Mouse (Mus musculus): ENCODE measurements around the gene Zbtb16. TPM values are rescaled to one million over a fixed set of nuclear protein-coding genes. Genes with fewer than 3 reads are reported as not detected.

Gene Zbtb16
- polyA plus RNA-seq, 1 experiment: not detected

DNA sequence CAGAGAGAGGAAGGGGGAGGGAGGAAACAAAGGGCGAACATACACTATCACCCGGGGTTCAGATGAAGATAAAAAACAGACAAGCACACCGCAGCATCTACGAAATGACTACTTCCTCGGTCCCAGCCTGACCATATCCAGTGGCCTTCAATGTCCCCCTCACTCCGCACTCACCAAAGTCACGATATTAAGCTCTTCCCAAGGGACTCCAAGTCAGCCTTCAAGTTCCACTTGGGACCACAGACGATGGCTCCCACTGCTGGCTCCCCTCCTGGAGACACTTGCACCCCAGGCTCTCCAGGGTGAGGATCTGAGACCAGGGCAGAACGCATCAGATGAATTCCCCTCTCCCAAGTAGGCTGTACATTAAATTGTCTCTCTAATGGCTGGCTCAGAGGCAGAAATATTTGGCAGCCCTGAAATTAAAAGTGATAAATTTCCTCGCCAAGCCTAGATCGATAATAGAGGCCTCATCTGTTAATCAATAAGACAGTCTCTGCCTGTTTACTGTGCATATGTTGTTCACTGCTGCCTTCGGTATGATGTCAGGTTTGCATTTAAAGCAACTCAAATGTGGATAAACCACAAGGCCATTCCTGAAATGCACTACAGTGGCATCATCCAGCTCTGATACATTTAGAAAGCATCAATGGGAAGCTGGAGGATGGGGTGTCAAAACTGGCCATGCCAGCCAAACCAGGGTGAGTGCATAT is 115.6 kb downstream of the Zbtb16 start:
- Histone ChIP-seq H3K27ac (ENCODE audit: insufficient read depth, low read depth, low read length) (no peak overlapping the region), H3K4me1 (ENCODE audit: control insufficient read depth, insufficient read depth, low read length) (peaks cover 27% of the 10 kb centered on the region), H3K4me3 (ENCODE audit: insufficient read depth, low read depth, low read length) (no peak overlapping the region)
- TF ChIP-seq CTCF (IDR thresholded peaks at IDR 0.05; ENCODE audit: insufficient read depth, low read depth, low read length): no peak
- no peak for TF ChIP-seq POLR2A (IDR thresholded peaks at IDR 0.05; ENCODE audit: insufficient read depth, low read depth, low read length)
- 87% methylated on average over 12 of the region's 12 CpGs for WGBS

DNA sequence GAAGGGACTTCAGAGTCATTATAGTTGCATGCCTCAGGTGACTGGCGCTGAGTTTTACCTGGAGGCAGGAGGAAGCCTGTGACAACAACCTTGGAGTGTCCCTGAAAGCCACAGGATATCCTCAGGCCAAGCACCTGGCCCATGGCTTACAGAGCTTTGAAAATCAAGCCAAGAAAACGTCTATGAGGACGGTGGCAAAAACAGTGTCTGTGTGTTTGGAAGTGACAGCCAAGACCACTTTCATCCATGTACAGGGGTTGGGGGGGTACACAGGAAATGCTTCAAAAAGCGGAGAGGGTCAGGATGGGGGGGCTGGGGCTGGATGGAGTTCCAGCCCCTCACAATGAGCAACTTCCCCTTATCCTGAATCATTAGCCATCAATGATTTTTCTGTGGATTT is 116.4 kb downstream of the Zbtb16 start:
- TF ChIP-seq CTCF (IDR thresholded peaks at IDR 0.05; ENCODE audit: insufficient read depth, low read depth, low read length) (no peak), POLR2A (IDR thresholded peaks at IDR 0.05; ENCODE audit: insufficient read depth, low read depth, low read length) (no peak)
- Histone ChIP-seq H3K4me3 (ENCODE audit: insufficient read depth, low read depth, low read length) (no peak overlapping the region), H3K4me1 (ENCODE audit: control insufficient read depth, insufficient read depth, low read length) (peaks cover 27% of the 10 kb centered on the region), H3K27ac (ENCODE audit: insufficient read depth, low read depth, low read length) (no peak overlapping the region)
- 74% methylated on average over 4 of the region's 4 CpGs for WGBS

DNA sequence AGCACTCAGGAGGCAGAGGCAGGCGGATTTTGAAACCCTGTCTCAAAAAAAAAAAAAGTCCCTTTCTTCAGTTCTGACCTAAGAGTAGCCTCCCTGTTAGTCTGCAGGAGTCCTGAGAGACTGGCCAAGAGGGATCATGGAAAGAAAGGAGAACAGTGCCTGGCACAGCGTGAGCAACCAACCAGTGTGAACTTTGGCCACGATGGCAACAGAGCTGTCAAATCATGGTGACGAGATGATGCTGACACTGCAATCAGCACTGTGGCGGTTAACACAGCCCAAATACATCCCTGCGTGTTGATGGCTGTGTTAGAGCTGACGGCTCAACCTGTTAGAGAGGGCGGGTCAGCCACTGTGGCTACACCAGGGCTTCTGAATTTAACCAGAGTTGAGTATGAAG is 119.5 kb downstream of the Zbtb16 start:
- no peak overlapping the region for H3K4me3 ChIP-seq (ENCODE audit: insufficient read depth, low read depth, low read length)
- H3K27ac ChIP-seq (ENCODE audit: insufficient read depth, low read depth, low read length): no peak overlapping the region
- H3K4me1 ChIP-seq (ENCODE audit: control insufficient read depth, insufficient read depth, low read length): peaks cover 18% of the 10 kb centered on the region
- TF ChIP-seq POLR2A (IDR thresholded peaks at IDR 0.05; ENCODE audit: insufficient read depth, low read depth, low read length) (no peak), CTCF (IDR thresholded peaks at IDR 0.05; ENCODE audit: insufficient read depth, low read depth, low read length) (no peak)
- 85% methylated on average over 8 of the region's 8 CpGs for WGBS

DNA sequence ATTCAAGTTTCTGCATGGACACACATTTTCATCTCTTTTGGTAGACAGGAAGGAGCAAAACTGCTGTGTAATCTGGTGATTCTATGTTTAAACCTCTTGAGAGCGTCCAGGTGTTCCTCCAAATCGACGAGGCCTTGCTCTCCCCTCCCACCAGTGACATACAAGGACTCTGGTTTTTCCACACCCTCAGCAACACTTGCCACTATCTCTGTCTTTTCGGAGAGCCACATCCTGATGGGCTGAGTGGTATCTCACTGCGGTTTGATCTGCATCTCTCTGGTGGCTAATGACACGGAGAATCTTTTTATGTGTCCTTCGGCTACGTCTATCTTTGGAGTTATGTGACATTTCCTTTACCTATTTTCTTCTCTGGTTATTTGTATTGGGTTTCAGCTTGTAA is 121.0 kb downstream of the Zbtb16 start:
- 93% methylated on average over 8 of the region's 8 CpGs for WGBS
- no peak overlapping the region for H3K4me3 ChIP-seq (ENCODE audit: insufficient read depth, low read depth, low read length)
- TF ChIP-seq POLR2A (IDR thresholded peaks at IDR 0.05; ENCODE audit: insufficient read depth, low read depth, low read length) (no peak), CTCF (IDR thresholded peaks at IDR 0.05; ENCODE audit: insufficient read depth, low read depth, low read length) (no peak)
- no peak overlapping the region for H3K27ac ChIP-seq (ENCODE audit: insufficient read depth, low read depth, low read length)
- H3K4me1 ChIP-seq (ENCODE audit: control insufficient read depth, insufficient read depth, low read length): peaks cover 22% of the 10 kb centered on the region

DNA sequence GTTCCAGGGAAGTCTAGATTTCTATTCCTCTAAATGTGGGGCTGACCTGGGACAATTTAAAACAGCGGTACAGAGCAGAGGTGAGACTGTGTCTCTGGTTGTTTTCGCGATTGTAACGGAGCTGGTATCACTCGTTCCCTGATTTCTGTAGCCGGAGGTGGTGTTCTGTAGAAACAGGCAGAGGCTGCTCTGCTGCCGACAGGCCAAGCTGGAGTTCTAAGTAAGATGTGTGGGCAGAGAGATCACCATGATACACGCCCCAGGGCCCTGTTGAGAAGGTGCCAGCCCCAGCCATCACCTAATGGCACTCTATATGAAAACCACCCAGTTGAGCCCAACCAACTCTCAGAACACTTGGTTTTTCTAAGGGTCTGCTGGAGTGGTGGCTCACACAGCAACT is 122.2 kb downstream of the Zbtb16 start:
- Histone ChIP-seq H3K4me3 (ENCODE audit: insufficient read depth, low read depth, low read length) (no peak overlapping the region), H3K27ac (ENCODE audit: insufficient read depth, low read depth, low read length) (no peak overlapping the region), H3K4me1 (ENCODE audit: control insufficient read depth, insufficient read depth, low read length) (peaks cover 17% of the 10 kb centered on the region)
- 91% methylated on average over 8 of the region's 8 CpGs for WGBS
- TF ChIP-seq POLR2A (IDR thresholded peaks at IDR 0.05; ENCODE audit: insufficient read depth, low read depth, low read length) (no peak), CTCF (IDR thresholded peaks at IDR 0.05; ENCODE audit: insufficient read depth, low read depth, low read length) (no peak)

DNA sequence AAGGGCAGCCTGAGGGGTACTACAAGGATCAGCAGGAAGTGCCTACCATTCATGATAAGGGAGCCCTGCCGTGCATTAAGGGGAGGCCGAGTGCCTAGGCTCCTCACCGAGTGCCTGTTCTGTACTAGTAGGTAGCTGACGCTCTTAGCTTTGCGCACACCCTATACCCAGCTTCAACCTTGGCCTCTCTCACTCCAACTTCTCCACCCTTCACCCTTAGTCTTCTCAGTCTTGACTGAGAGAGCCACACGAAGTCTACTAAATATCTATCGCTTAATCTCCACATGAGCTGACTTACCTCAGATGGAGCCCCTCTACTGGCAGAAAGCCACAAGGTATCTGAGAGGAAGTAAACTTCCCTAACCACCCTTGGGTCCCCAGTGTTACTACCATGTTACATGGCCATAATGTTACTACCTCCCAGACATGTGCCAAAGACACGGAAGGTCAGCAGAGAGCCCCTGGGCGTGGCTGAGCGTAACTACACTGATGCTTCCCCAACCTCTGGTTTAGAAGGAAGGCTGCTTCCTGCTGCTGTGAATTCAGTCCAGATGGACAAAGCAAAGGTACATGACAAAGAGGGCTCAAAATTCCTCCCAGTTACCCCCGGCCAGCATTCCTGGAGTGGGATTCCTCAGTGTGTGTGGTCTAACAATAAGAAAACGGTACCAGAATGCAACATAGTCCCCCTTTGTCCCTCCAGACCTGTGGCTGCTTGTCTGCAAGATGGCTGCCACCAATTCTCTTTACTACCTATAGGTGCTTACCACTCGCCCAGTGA is 122.8 kb downstream of the Zbtb16 start:
- whole genome bisulfite sequencing: 96% methylated on average over 13 of the region's 13 CpGs
- H3K27ac ChIP-seq (ENCODE audit: insufficient read depth, low read depth, low read length): no peak overlapping the region
- TF ChIP-seq CTCF (IDR thresholded peaks at IDR 0.05; ENCODE audit: insufficient read depth, low read depth, low read length) (no peak), POLR2A (IDR thresholded peaks at IDR 0.05; ENCODE audit: insufficient read depth, low read depth, low read length) (no peak)
- peaks cover 16% of the 10 kb centered on the region for H3K4me1 ChIP-seq (ENCODE audit: control insufficient read depth, insufficient read depth, low read length)
- no peak overlapping the region for H3K4me3 ChIP-seq (ENCODE audit: insufficient read depth, low read depth, low read length)

DNA sequence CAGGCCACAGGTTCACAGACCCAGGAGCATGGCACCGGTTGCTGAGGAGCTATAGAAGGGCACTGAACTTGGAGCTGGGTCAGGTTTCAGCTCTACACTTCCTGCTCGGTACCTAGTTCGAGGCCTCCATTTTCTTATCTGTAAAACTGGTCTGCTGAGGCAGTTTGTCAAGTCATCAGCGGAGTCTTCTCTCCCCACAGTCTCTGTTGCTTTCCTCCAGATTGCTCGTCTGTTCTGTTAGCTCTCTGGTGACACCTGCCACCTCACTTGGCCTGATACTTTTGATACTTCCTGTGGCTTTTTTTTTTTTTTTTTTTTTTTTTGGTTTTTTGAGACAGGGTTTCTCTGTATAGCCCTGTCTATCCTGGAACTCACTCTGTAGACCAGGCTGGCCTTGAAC is 124.2 kb downstream of the Zbtb16 start:
- TF ChIP-seq POLR2A (IDR thresholded peaks at IDR 0.05; ENCODE audit: insufficient read depth, low read depth, low read length): no peak
- Histone ChIP-seq H3K27ac (ENCODE audit: insufficient read depth, low read depth, low read length) (no peak overlapping the region), H3K4me1 (ENCODE audit: control insufficient read depth, insufficient read depth, low read length) (peaks cover 21% of the 10 kb centered on the region), H3K4me3 (ENCODE audit: insufficient read depth, low read depth, low read length) (no peak overlapping the region)
- 95% methylated on average over 5 of the region's 5 CpGs for WGBS

DNA sequence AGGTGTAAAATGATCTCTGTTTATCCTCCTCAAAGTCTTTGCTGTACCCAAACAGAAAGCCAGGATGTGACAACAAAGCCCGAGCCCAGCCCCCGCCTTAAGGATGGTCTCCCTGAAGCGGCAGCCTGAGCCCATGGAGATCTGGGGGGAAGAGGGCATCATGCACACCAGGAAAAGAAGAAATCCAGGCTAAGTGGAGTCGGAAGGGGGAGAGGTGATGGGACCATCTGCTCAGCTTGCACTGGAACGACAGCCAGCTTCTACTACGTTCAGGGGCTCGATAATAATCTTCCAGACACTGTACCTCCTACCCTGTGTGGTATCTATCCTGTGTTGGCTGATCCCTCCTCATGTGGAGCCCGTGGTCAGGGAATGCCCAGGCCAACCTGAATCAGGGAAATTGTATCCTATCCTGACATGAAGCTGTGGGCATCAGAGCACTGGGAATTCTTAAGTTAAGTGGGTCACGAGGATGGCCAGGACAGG is 124.7 kb downstream of the Zbtb16 start:
- 54% methylated on average over 9 of the region's 9 CpGs for WGBS
- H3K4me3 ChIP-seq (ENCODE audit: insufficient read depth, low read depth, low read length): no peak overlapping the region
- TF ChIP-seq POLR2A (IDR thresholded peaks at IDR 0.05; ENCODE audit: insufficient read depth, low read depth, low read length) (no peak), CTCF (IDR thresholded peaks at IDR 0.05; ENCODE audit: insufficient read depth, low read depth, low read length) (no peak)
- H3K27ac ChIP-seq (ENCODE audit: insufficient read depth, low read depth, low read length): 0 out of 2 replicates have a peak overlapping the region, but pooled peaks have one; percentile 23
- peaks cover 22% of the 10 kb centered on the region for H3K4me1 ChIP-seq (ENCODE audit: control insufficient read depth, insufficient read depth, low read length)

Data from olfactory bulb, adult 2 months (tissue).